Mouse (Mus musculus) kidney, adult 18-20 months (tissue): ENCODE measurements at regions not wholly inside any gene's neighbourhood (a gene's known extent, or its start where the extent isn't known, plus 50 kb on each side); places are given as distances from the start of the nearest gene placed in this dataset.

Source experiments
- DNase-seq: peaks from one replicate; pipeline ENCODE4 v3.0.0; 2021

GRCm38 (mm10) chr12:99039497-99040322, 119.3 kb downstream of the Ttc8 start:
- no peak for DNase-seq

- no peak for DNase-seq
Observed at GRCm38 (mm10) chr12:99041606-99042005, 121.2 kb downstream of the Ttc8 start.

GRCm38 (mm10) chr12:99042918-99043862, 122.8 kb downstream of the Ttc8 start:
- DNase-seq = no peak

- no peak for DNase-seq
Observed at GRCm38 (mm10) chr12:99044477-99044876, 124.1 kb downstream of the Ttc8 start.

GRCm38 (mm10) chr12:99050426-99050825, 130.1 kb downstream of the Ttc8 start:
- DNase-seq = no peak

GRCm38 (mm10) chr12:99052599-99052998, 132.2 kb downstream of the Ttc8 start:
- no peak for DNase-seq

GRCm38 (mm10) chr12:99057521-99057920, 137.1 kb downstream of the Ttc8 start:
- no peak for DNase-seq

- DNase-seq = no peak
Observed at GRCm38 (mm10) chr12:99058916-99059315, 138.5 kb downstream of the Ttc8 start.

GRCm38 (mm10) chr12:99059491-99059890, 139.1 kb downstream of the Ttc8 start:
- no peak for DNase-seq

GRCm38 (mm10) chr12:99060702-99061101, 140.3 kb downstream of the Ttc8 start:
- DNase-seq = no peak

GRCm38 (mm10) chr12:99063441-99063840, 143.1 kb downstream of the Ttc8 start:
- DNase-seq = no peak

GRCm38 (mm10) chr12:99063885-99064284, 143.5 kb downstream of the Ttc8 start:
- no peak for DNase-seq

GRCm38 (mm10) chr12:99067962-99068361, 147.6 kb downstream of the Ttc8 start:
- no peak for DNase-seq

- no peak for DNase-seq
Observed at GRCm38 (mm10) chr12:99073766-99074165, 153.4 kb downstream of the Ttc8 start.

- DNase-seq = no peak
Observed at GRCm38 (mm10) chr12:99077366-99077765, 157.0 kb downstream of the Ttc8 start.

- DNase-seq = no peak
Observed at GRCm38 (mm10) chr12:99079873-99080272, 159.5 kb downstream of the Ttc8 start.

- DNase-seq = no peak
Observed at GRCm38 (mm10) chr12:99083616-99084015, 163.2 kb downstream of the Ttc8 start.

- peak; percentile 74 for DNase-seq
Observed at GRCm38 (mm10) chr12:99084144-99084543, 163.8 kb downstream of the Ttc8 start.

- DNase-seq = no peak
Observed at GRCm38 (mm10) chr12:99087286-99087685, 166.9 kb downstream of the Ttc8 start.

GRCm38 (mm10) chr12:99091770-99092169, 171.4 kb downstream of the Ttc8 start:
- no peak for DNase-seq

GRCm38 (mm10) chr12:99093151-99093550, 172.8 kb downstream of the Ttc8 start:
- DNase-seq = no peak

- no peak for DNase-seq
Observed at GRCm38 (mm10) chr12:99093989-99094388, 173.6 kb downstream of the Ttc8 start.

GRCm38 (mm10) chr12:99096930-99097617, 176.7 kb downstream of the Ttc8 start:
- DNase-seq = peak; percentile 85
